ENCODE assay signal across 16 mouse cellular contexts in the genomic region with DNA sequence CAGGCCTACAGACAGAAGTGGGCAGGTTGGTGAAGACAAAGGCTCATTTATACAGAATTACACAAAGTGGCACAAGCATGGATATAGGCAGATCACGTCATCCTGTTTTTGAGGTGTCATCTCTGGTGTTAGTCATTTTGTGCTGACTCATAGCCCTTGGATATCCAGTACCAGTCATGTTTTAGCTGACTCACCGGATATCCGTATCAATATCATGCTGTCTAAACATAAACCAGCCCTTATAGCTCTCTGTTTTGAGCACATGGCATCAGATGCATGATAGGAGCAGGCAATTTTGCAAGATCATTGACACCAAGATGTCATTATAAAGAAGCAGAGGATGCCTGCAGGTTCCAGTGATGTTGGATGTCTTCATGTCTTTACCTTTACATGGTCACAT.
DNase-seq lines count a peak whose midpoint lies in the region; ATAC-seq and TF ChIP-seq lines count a peak whose summit lies in the region.
"Had no signal": no experiment of that assay in that cellular context is flagged by ENCODE, and none has a peak within 500 bp of the region (broad histone marks: within the 10 kb centered on the region; RNA-seq: fewer than 3 reads in every experiment).

No protein-coding gene starts in this region.

- H3K27ac ChIP-seq in heart, embryonic 11.5 days (ENCODE audit: low read depth, low read length) = peak overlapping the region; percentile 66
- H3K27ac ChIP-seq in heart, embryonic 10.5 days = no peak overlapping the region
- H3K27ac ChIP-seq in liver, embryonic 15.5 days (replicated peaks) = peak overlapping the region; percentile 92
- H3K27ac ChIP-seq: embryonic facial prominence, embryonic 13.5 days; hindbrain, embryonic 14.5 days had no signal

- H3K4me1 ChIP-seq in heart, embryonic 11.5 days (ENCODE audit: control insufficient read depth, insufficient read depth, low read length) = no peaks in the 10 kb centered on the region
- no peaks in the 10 kb centered on the region; the same call in 1 of the 2 replicates for H3K4me1 ChIP-seq in heart, embryonic 10.5 days
- peaks cover 90% of the 10 kb centered on the region for H3K4me1 ChIP-seq in liver, embryonic 15.5 days (replicated peaks)

- no peak for DNase-seq in heart, embryonic 10.5 days (ENCODE audit: low spot score)
- no peak for DNase-seq in cerebellum, adult 11 months
- no peak for DNase-seq in spleen, postnatal 14 days (ENCODE audit: low spot score in 2 of 2)
- no peak for DNase-seq in layer of hippocampus, adult 9-11 months
- DNase-seq: adrenal gland, postnatal 14 days; heart, postnatal 10 days; kidney, adult 2 months; left cerebral cortex, postnatal 4 days; lung, embryonic 14.5 days had no signal

- no peak for TF ChIP-seq CTCF in C2C12 (IDR thresholded peaks at IDR 0.05; ENCODE audit: control insufficient read depth, insufficient read depth, insufficient read length)

- no peaks in the 10 kb centered on the region for H3K27me3 ChIP-seq in heart, embryonic 11.5 days (ENCODE audit: control insufficient read depth, insufficient read depth, low read length)
- H3K27me3 ChIP-seq in heart, embryonic 10.5 days (ENCODE audit: insufficient read depth, poor library complexity, severe bottlenecking) = no peaks in the 10 kb centered on the region
- H3K27me3 ChIP-seq in C2C12 (ENCODE audit: control insufficient read depth, insufficient read depth, insufficient read length) = no peaks in the 10 kb centered on the region
- no peaks in the 10 kb centered on the region for H3K27me3 ChIP-seq in liver, embryonic 15.5 days
- H3K27me3 ChIP-seq: embryonic facial prominence, embryonic 13.5 days had no signal

- no peaks in the 10 kb centered on the region for H3K36me3 ChIP-seq in heart, embryonic 11.5 days (ENCODE audit: control insufficient read depth, insufficient read depth, low read length)
- H3K36me3 ChIP-seq in heart, embryonic 10.5 days = no peaks in the 10 kb centered on the region
- no peaks in the 10 kb centered on the region for H3K36me3 ChIP-seq in C2C12 (ENCODE audit: control insufficient read depth, insufficient read depth)
- H3K36me3 ChIP-seq in liver, embryonic 15.5 days (replicated peaks) = no peaks in the 10 kb centered on the region
- H3K36me3 ChIP-seq: embryonic facial prominence, embryonic 13.5 days; G1E had no signal

- H3K4me2 ChIP-seq in heart, embryonic 11.5 days = no peak overlapping the region
- peak overlapping the region; percentile 71 for H3K4me2 ChIP-seq in liver, embryonic 15.5 days
- H3K4me2 ChIP-seq: embryonic facial prominence, embryonic 13.5 days; hindbrain, embryonic 14.5 days; lung, embryonic 14.5 days had no signal

- H3K9ac ChIP-seq in heart, embryonic 11.5 days (ENCODE audit: low read depth, low read length) = no peak overlapping the region
- peak overlapping the region; percentile 7; the same call in 1 of the 2 replicates for H3K9ac ChIP-seq in liver, embryonic 15.5 days
- H3K9ac ChIP-seq: embryonic facial prominence, embryonic 13.5 days; hindbrain, embryonic 14.5 days; lung, embryonic 14.5 days had no signal

- H3K79me3 ChIP-seq in C2C12 (ENCODE audit: low read depth) = no peaks in the 10 kb centered on the region

- no peak overlapping the region for H3K4me3 ChIP-seq in heart, embryonic 11.5 days (ENCODE audit: low read depth, low read length)
- no peak overlapping the region for H3K4me3 ChIP-seq in heart, embryonic 10.5 days
- no peak overlapping the region for H3K4me3 ChIP-seq in C2C12 (ENCODE audit: insufficient read depth, poor library complexity, severe bottlenecking)
- H3K4me3 ChIP-seq in liver, embryonic 15.5 days (replicated peaks) = no peak overlapping the region
- H3K4me3 ChIP-seq: embryonic facial prominence, embryonic 13.5 days had no signal

- WGBS in heart, embryonic 11.5 days (ENCODE audit: insufficient replicate concordance) = 70% methylated on average over 3 of the region's 3 CpGs
- 82% methylated on average over 3 of the region's 3 CpGs for WGBS in heart, embryonic 10.5 days
- 35% methylated on average over 3 of the region's 3 CpGs for WGBS in liver, embryonic 15.5 days (ENCODE audit: insufficient replicate concordance)

- peak; percentile 67; the same call in 1 of the 2 replicates for ATAC-seq in heart, embryonic 11.5 days (replicated peaks; ENCODE audit: insufficient number of reproducible peaks, low FRiP score, low TSS enrichment)
- peak; percentile 49 for ATAC-seq in erythroblast, adult 5-6 weeks (replicated peaks; ENCODE audit: low FRiP score, poor library complexity, severe bottlenecking)
- peak; percentile 62 for ATAC-seq in liver, embryonic 15.5 days (ENCODE audit: insufficient read depth)

- H3K9me3 ChIP-seq in heart, embryonic 11.5 days (replicated peaks; ENCODE audit: control insufficient read depth, low read length) = no peaks in the 10 kb centered on the region
- no peaks in the 10 kb centered on the region for H3K9me3 ChIP-seq in heart, embryonic 10.5 days
- no peaks in the 10 kb centered on the region for H3K9me3 ChIP-seq in liver, embryonic 15.5 days (replicated peaks)
- H3K9me3 ChIP-seq: embryonic facial prominence, embryonic 13.5 days had no signal

- no peak overlapping the region for H3ac ChIP-seq in C2C12 (ENCODE audit: control insufficient read depth, insufficient read length, low read depth)

- no peaks in the 10 kb centered on the region for H3K79me2 ChIP-seq in C2C12 (ENCODE audit: control insufficient read depth, insufficient read depth)

TF ChIP-seq in C2C12, 6 proteins besides CTCF, POLR2A, EP300 and RAD21:
- TF ChIP-seq FOSL1 (IDR thresholded peaks at IDR 0.05; ENCODE audit: insufficient read depth, low read length, poor library complexity, severe bottlenecking) (peak; percentile 87), MYOD1 (IDR thresholded peaks at IDR 0.05; ENCODE audit: control insufficient read depth, insufficient read length, low read depth) (no peak), USF1 (IDR thresholded peaks at IDR 0.05; ENCODE audit: low read depth) (no peak), MAX (IDR thresholded peaks at IDR 0.05) (peak; percentile 89), CEBPB (IDR thresholded peaks at IDR 0.05; ENCODE audit: low read depth) (no peak), MYOG (IDR thresholded peaks at IDR 0.05; ENCODE audit: control insufficient read depth, extremely low read depth, insufficient read length) (no peak)
TF ChIP-seq in C2C12: peak in this region for 2.
